Mouse (Mus musculus) frontal cortex, postnatal 25 days (tissue): ENCODE data around the gene Akr1b10.
A peak's percentile ranks its signal among the peaks of the same experiment; 100 is the strongest.
"Not testable (repeated sequence)": the region's sequence is repeated elsewhere in the genome, so short reads cannot be mapped to it uniquely, and the experiment has no call there.

Experiments
- DNase-seq, 2 experiments: peaks; one replicate each; pipeline ENCODE4 v3.0.0; 2022; ENCODE audit warnings: low spot score in 2 of 2

Gene Akr1b10

GRCm38 (mm10) chr6:34384110-34384661 is at the start of gene Akr1b10:
Gene Akr1b10 (plus strand): TSS chr6:34384218.
- peak; percentile 48 to 72 for DNase-seq

- no peak for DNase-seq
These were observed 49.3 kb upstream of the Akr1b10 start for GRCm38 (mm10) chr6:34334673-34335072.

- no peak for DNase-seq
These were observed 46.2 kb upstream of the Akr1b10 start for GRCm38 (mm10) chr6:34337799-34338198.

GRCm38 (mm10) chr6:34341991-34342390 is 42.0 kb upstream of the Akr1b10 start:
- no peak for DNase-seq

GRCm38 (mm10) chr6:34342476-34342875 is 41.5 kb upstream of the Akr1b10 start:
- no peak for DNase-seq

- no peak for DNase-seq
These were observed 40.6 kb upstream of the Akr1b10 start for GRCm38 (mm10) chr6:34343426-34343825.

GRCm38 (mm10) chr6:34344135-34344850 is 39.7 kb upstream of the Akr1b10 start:
- DNase-seq = no peak

GRCm38 (mm10) chr6:34344935-34345334 is 39.1 kb upstream of the Akr1b10 start:
- no peak for DNase-seq

GRCm38 (mm10) chr6:34346096-34346898 is 37.7 kb upstream of the Akr1b10 start:
- DNase-seq = peak; percentile 59 to 65

GRCm38 (mm10) chr6:34350037-34350699 is 33.9 kb upstream of the Akr1b10 start:
- no peak for DNase-seq

- not testable (repeated sequence) for DNase-seq
These were observed 32.5 kb upstream of the Akr1b10 start for GRCm38 (mm10) chr6:34351481-34351880.

- DNase-seq = no peak
These were observed 31.6 kb upstream of the Akr1b10 start for GRCm38 (mm10) chr6:34352401-34352800.

- DNase-seq = no peak
These were observed 30.2 kb upstream of the Akr1b10 start, which contains the start of gene Akr1b8 for GRCm38 (mm10) chr6:34353658-34354353. Gene Akr1b8 (plus strand): TSS chr6:34354119.

- no peak for DNase-seq
These were observed 29.4 kb upstream of the Akr1b10 start for GRCm38 (mm10) chr6:34354354-34355348.

GRCm38 (mm10) chr6:34355349-34355747 is 28.7 kb upstream of the Akr1b10 start:
- no peak for DNase-seq

- no peak for DNase-seq
These were observed 28.2 kb upstream of the Akr1b10 start for GRCm38 (mm10) chr6:34355841-34356240.

- DNase-seq = no peak
These were observed 19.5 kb upstream of the Akr1b10 start for GRCm38 (mm10) chr6:34364217-34365136.

- no peak for DNase-seq
These were observed 16.0 kb upstream of the Akr1b10 start for GRCm38 (mm10) chr6:34367998-34368397.

GRCm38 (mm10) chr6:34370081-34370480 is 13.9 kb upstream of the Akr1b10 start:
- DNase-seq = no peak
